Mouse (Mus musculus) megakaryocyte, embryonic 14.5 days (primary cell): ENCODE results near the gene Casp2. TPM values are rescaled to one million over a fixed set of nuclear protein-coding genes. Genes with fewer than 3 reads are reported as not detected.

ENCODE experiments used
- H3K27me3 ChIP-seq: replicated peaks from 2 replicates; pipeline ENCODE3; 2012; ENCODE audit warnings: inconsistent platforms
- H3K36me3 ChIP-seq: replicated peaks from 2 replicates; pipeline ENCODE3; 2012; ENCODE audit warnings: low read length, inconsistent platforms, mixed read lengths
- H3K4me1 ChIP-seq: 2 replicates; pipeline ENCODE4 v1.6.1; 2012; ENCODE audit warnings: inconsistent platforms
- H3K4me3 ChIP-seq: replicated peaks from 2 replicates; pipeline ENCODE3; 2012; ENCODE audit warnings: moderate library complexity, mild to moderate bottlenecking, inconsistent platforms
- H3K9me3 ChIP-seq: 2 replicates; pipeline ENCODE4 v1.6.1; 2012; ENCODE audit warnings: inconsistent platforms
- FLI1 ChIP-seq: IDR thresholded peaks from 2 replicates; pipeline ENCODE4 v1.6.1; 2012; ENCODE audit warnings: low read length, inconsistent platforms, mixed read lengths
- GATA1 ChIP-seq: IDR thresholded peaks from 3 replicates; pipeline ENCODE4 v1.6.1; 2012; ENCODE audit warnings: mixed read lengths, low read length, inconsistent platforms, borderline replicate concordance
- polyA plus RNA-seq: library from polyadenylated mRNA; stranded (reverse); fragments of >175 nt; gene quantifications from 2 replicates; pipeline ENCODE4 v1.2.3, GENCODE M21; 2012; ENCODE audit warnings: low replicate concordance; ENCODE audit not compliant: insufficient read depth

Casp2 gene
- polyA plus RNA-seq, 1 experiment = 1.2 TPM

DNA sequence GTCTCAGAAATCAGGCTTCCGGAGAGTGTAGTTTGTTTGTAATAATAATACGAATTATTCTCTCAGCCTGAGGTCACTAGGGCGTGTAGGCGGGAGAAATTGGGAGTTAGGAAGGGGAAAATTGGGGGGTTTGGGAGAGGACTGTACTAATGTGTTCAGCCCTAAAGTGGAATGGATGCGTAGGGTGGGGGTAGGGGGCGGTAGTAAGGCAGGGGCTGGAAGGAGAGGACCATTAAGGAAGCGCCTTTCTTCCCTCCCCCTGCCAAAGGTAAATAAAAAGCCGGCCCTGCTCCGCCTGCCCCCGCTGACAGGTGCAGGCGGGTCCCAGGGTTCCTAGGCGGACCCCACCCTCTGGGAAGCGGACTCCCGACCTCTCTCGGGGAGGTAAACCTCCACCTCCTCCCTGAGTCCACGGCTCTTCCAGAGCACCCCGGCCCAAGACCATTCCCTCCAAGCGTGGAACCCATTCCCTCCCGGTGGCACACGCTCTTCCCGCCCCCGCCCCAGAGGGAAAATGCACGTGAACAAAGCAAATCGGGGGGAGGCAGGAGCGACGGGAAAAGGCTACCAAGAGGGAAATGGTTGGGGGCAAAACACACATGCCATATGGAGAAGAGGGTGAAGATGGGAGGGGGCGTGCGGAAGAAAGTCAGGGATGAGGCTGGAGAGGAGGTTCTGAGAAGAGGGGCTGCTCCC lies 58.7 kb downstream of the Casp2 start:
- peaks cover 44% of the 10 kb centered on the region for H3K4me1 ChIP-seq
- TF ChIP-seq GATA1 = no peak
- TF ChIP-seq FLI1 = no peak
- peak overlapping the region; percentile 90 for H3K4me3 ChIP-seq
- H3K27me3 ChIP-seq = peaks cover 58% of the 10 kb centered on the region
- H3K36me3 ChIP-seq = no peaks in the 10 kb centered on the region
- no peaks in the 10 kb centered on the region; the same call in 1 of the 2 replicates for H3K9me3 ChIP-seq

DNA sequence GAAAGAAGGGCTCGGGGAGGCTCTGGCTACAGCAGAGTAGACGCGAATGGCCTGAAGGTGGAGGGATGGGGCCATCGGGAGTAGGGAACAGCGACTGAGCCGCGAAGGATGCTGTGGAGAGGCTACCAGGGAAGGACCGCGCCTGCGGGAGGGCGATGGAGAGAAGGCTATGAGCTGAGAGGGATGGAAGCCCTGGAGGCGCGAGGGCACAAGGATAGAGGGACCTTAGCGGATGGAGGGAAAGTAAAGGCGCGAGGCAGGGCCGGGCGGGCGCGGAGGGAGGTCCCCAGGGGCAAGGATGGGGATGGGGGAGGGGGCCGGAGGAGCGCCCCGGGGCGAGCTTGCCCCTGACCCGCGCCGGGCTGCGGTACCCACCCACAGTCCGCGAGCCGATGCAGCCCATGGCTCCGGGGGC lies 59.3 kb downstream of the Casp2 start:
- no peak for TF ChIP-seq GATA1
- TF ChIP-seq FLI1 = no peak
- no peaks in the 10 kb centered on the region; the same call in 1 of the 2 replicates for H3K9me3 ChIP-seq
- no peaks in the 10 kb centered on the region for H3K36me3 ChIP-seq
- H3K27me3 ChIP-seq = peaks cover 54% of the 10 kb centered on the region
- H3K4me3 ChIP-seq = peak overlapping the region; percentile 90
- peaks cover 47% of the 10 kb centered on the region for H3K4me1 ChIP-seq

DNA sequence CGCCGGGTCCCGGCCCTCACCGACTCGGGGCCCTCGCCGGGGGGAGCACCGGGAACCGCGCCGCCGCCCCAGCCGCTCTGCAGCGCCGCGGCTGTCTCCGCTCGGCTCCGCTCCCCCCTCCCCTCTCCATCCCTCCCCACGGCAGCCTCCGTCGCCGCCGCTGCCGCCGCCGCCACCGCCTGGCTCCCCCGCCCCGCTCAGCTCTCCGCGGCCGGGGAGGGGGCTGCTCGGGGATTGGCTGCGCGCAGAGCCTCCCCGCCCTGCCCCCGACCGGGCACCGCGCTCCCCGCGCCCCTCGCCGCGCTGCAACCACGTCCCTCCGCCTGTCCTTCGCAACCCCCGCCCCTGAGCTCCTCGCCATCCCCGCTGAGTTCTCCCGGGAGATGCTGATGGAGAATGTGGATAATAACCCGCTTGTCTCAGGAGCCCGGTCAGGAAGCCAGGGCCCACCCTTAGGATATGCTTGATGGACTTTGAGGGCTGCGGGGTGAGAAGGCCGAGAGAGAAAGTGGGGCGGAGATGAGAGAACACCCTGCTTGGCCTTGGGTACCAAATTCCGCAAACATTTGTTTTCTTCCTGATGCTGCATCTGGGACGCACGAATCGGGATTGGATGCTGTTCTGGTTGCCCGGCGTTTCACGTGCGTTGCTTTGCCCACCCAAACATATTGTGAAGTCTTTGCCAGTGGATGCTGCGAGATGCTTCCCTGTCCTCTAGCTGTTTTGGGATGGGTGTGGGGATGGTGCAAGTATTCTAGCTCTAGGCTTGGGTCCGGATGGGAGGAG lies 59.9 kb downstream of the Casp2 start, which contains the start of gene Fam131b:
Fam131b (minus strand) TSS at position 162 of the 786 bp plus-strand sequence.
- TF ChIP-seq GATA1 (no peak), FLI1 (no peak)
- Histone ChIP-seq H3K4me3 (peak within 1 kb of the TSS; percentile 90), H3K9me3 (no peaks in the 10 kb centered on the region; the same call in 1 of the 2 replicates), H3K27me3 (peaks cover 52% of the 10 kb centered on the region), H3K4me1 (peaks cover 47% of the 10 kb centered on the region), H3K36me3 (no peaks in the 10 kb centered on the region)

DNA sequence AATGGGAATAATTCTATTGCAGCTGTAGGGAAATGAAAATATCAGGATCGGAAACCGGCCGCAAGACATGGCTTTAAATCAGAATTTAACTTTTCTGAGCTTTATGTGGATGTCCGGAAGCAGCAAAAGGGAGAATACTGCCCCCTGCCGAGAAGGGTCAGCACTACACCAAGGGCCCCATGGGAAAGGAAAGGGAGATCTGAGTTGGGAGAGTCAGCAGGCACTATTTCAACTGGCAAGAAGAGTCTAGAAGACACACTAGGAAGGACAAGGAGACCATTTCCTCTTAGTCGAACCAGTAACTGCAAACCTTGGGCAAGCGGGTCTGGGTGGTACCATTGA lies 60.5 kb downstream of the Casp2 start:
- Histone ChIP-seq H3K36me3 (no peaks in the 10 kb centered on the region), H3K4me3 (peak overlapping the region; percentile 90), H3K27me3 (peaks cover 49% of the 10 kb centered on the region), H3K4me1 (peaks cover 47% of the 10 kb centered on the region), H3K9me3 (no peaks in the 10 kb centered on the region; the same call in 1 of the 2 replicates)
- TF ChIP-seq GATA1 (no peak), FLI1 (no peak)

DNA sequence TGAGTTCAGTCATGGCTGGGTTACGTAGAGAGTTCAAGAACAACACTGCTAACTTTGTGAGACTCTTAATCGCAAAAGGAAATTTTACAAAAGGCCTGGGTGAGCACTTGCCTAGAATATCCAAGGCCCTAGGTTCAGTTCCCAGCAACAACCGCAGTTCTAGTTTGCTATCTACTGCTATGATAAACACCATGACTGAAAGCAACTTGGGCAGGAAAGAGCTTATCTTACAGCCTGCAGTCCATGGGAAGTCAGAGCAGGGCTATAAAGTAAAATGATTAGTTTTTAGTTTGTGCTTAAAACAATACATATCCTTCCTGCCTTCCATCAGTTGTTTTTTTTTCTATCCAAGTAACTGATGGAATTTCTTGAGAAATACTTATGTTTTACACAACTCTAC lies 61.7 kb downstream of the Casp2 start:
- no peaks in the 10 kb centered on the region; the same call in 1 of the 2 replicates for H3K9me3 ChIP-seq
- peaks cover 47% of the 10 kb centered on the region for H3K4me1 ChIP-seq
- peaks cover 44% of the 10 kb centered on the region for H3K27me3 ChIP-seq

DNA sequence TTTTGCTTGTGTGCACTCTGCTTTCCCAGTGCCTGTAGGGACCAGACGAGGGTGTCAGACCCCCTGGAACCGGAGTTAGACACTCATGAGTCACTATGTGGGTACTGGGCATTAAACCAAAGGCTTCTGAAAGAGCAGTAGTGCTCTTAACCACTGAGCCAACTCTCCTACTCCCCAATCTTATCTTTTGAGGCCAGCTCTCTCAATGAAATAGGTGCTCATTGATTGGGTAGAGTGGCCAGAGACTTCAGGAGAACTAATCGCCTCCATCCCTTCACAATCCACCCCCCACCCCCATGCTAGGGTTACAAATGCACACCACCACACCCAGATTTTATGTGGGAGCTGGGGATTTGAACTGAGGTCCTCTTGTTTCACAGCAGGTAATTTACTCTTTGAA lies 64.0 kb downstream of the Casp2 start:
- Histone ChIP-seq H3K9me3 (peaks cover 8% of the 10 kb centered on the region; the same call in 1 of the 2 replicates), H3K4me3 (no peak overlapping the region), H3K27me3 (peaks cover 21% of the 10 kb centered on the region), H3K36me3 (no peaks in the 10 kb centered on the region), H3K4me1 (peaks cover 37% of the 10 kb centered on the region)
- no peak for TF ChIP-seq FLI1
- TF ChIP-seq GATA1 = no peak

More for the DNA sequence above, 61.7 kb downstream of the Casp2 start:
- no peak for TF ChIP-seq GATA1
- TF ChIP-seq FLI1 = no peak
- Histone ChIP-seq H3K4me3 (no peak overlapping the region), H3K36me3 (no peaks in the 10 kb centered on the region)

DNA sequence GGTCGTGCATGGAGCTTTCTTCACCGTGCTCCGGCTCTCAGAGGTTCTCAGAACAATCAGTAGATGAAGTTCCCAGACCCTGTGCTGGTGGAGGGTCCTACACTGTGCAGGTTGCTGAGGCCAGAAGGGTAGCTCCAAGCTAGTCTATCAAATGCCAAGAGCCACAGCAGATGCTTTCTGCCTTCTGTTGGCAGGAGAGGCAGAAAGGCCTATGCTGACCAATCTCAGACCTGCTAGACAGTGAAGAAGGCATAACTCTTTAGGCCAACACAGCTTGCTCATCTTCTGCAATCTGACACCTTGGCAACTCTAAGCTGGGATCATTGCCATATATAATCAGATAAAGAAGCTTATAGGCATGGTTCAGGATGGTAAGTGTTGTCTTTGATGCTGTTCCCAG lies 65.4 kb downstream of the Casp2 start:
- no peak for TF ChIP-seq FLI1
- TF ChIP-seq GATA1 = no peak
- H3K36me3 ChIP-seq = no peaks in the 10 kb centered on the region
- no peak overlapping the region for H3K4me3 ChIP-seq
- H3K4me1 ChIP-seq = peaks cover 22% of the 10 kb centered on the region
- H3K9me3 ChIP-seq = peaks cover 8% of the 10 kb centered on the region; the same call in 1 of the 2 replicates
- peaks cover 7% of the 10 kb centered on the region for H3K27me3 ChIP-seq

DNA sequence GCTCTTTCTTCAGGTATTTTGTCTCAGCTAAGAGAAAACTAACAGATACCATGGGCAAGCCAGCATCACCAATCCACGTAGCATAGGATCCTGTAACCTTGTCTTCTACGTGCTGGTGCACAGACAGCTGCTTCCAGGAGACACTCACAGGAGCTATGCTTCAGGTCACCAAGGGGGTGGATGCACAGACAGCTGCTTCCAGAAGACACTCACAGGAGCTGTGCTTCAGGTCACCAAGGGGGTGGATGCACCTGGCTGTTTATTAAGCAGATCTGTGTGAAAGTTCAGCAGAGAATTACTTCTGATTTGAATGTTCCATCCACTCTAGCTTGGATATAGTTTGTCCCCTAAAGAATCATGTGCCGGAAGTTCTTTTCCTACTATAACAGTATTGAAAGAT lies 66.2 kb downstream of the Casp2 start:
- Histone ChIP-seq H3K4me3 (no peak overlapping the region), H3K9me3 (peaks cover 8% of the 10 kb centered on the region; the same call in 1 of the 2 replicates), H3K27me3 (peaks cover 7% of the 10 kb centered on the region), H3K36me3 (no peaks in the 10 kb centered on the region), H3K4me1 (peaks cover 15% of the 10 kb centered on the region)
- TF ChIP-seq GATA1 = no peak
- TF ChIP-seq FLI1 = no peak

Other genes with a start within 250 kb of the Casp2 start
- not detected in 2 replicates for gene Sva, start 226.6 kb upstream of the Casp2 start, polyA plus RNA-seq
- gene Tas2r139, start 124.0 kb upstream of the Casp2 start, polyA plus RNA-seq = not detected in 2 replicates
- gene Tas2r144, start 49.7 kb upstream of the Casp2 start, polyA plus RNA-seq = not detected in 2 replicates
- 0.46 TPM in 1 of 2 replicates, not detected in the other for gene Gstk1, start 19.1 kb upstream of the Casp2 start, polyA plus RNA-seq
- gene Tmem139, start 3.0 kb upstream of the Casp2 start, polyA plus RNA-seq = not detected in 2 replicates
- gene Clcn1, start 21.7 kb downstream of the Casp2 start, polyA plus RNA-seq = not detected in 2 replicates
- 0.41 TPM in 1 of 2 replicates, not detected in the other for gene Fam131b, start 59.7 kb downstream of the Casp2 start, polyA plus RNA-seq
- 8,612 and 27,789 TPM in 2 replicates for gene Zyx, start 84.6 kb downstream of the Casp2 start, polyA plus RNA-seq
- gene Epha1, start 108.3 kb downstream of the Casp2 start, polyA plus RNA-seq = not detected in 2 replicates
- not detected in 2 replicates for gene Tas2r143, start 135.3 kb downstream of the Casp2 start, polyA plus RNA-seq
- gene Tas2r135, start 140.4 kb downstream of the Casp2 start, polyA plus RNA-seq = not detected in 2 replicates
- not detected in 2 replicates for gene Tas2r126, start 169.6 kb downstream of the Casp2 start, polyA plus RNA-seq
- not detected in 2 replicates for gene Olfr458, start 200.2 kb downstream of the Casp2 start, polyA plus RNA-seq
- gene Olfr457, start 211.3 kb downstream of the Casp2 start, polyA plus RNA-seq = not detected in 2 replicates
- gene Olfr456, start 222.2 kb downstream of the Casp2 start, polyA plus RNA-seq = not detected in 2 replicates